Mouse (Mus musculus) megakaryocyte, embryonic 14.5 days (primary cell): ENCODE results near the gene Chek2.

Experiments used
- FLI1 ChIP-seq: IDR thresholded peaks from 2 replicates; pipeline ENCODE4 v1.6.1; 2012; ENCODE audit warnings: low read length, inconsistent platforms, mixed read lengths
- GATA1 ChIP-seq: IDR thresholded peaks from 3 replicates; pipeline ENCODE4 v1.6.1; 2012; ENCODE audit warnings: mixed read lengths, low read length, inconsistent platforms, borderline replicate concordance

- TF ChIP-seq GATA1: no peak
- no peak for TF ChIP-seq FLI1
Measured at GRCm38 (mm10) chr5:110888596-110888995, 48.8 kb downstream of the Chek2 start.
